Comparison of ENCODE assay signal across 28 mouse cellular contexts in genomic region chr9:84072534-84072933, GRCm38 (mm10).
A peak's percentile ranks its signal among the peaks of the same experiment; 100 is the strongest.
DNase-seq lines count a peak whose midpoint lies in the region; ATAC-seq lines count a peak whose summit lies in the region.
"Had no signal": no experiment of that assay in that cellular context is flagged by ENCODE, and none has a peak within 500 bp of the region (broad histone marks: within the 10 kb centered on the region; RNA-seq: fewer than 3 reads in every experiment).

No protein-coding gene starts in this region.

- no peak overlapping the region for H3K9ac ChIP-seq in limb, embryonic 13.5 days
- H3K9ac ChIP-seq in embryonic facial prominence, embryonic 13.5 days = no peak overlapping the region
- H3K9ac ChIP-seq in midbrain, embryonic 16.5 days (ENCODE audit: low read depth, low read length) = no peak overlapping the region
- H3K9ac ChIP-seq: forebrain, embryonic 12.5 days; forebrain, embryonic 15.5 days; heart, embryonic 13.5 days; hindbrain, embryonic 14.5 days had no signal

- peak overlapping the region; percentile 17; the same call in 1 of the 2 replicates for H3K4me2 ChIP-seq in limb, embryonic 13.5 days (replicated peaks)
- peak overlapping the region; percentile 45 for H3K4me2 ChIP-seq in embryonic facial prominence, embryonic 13.5 days
- no peak overlapping the region for H3K4me2 ChIP-seq in midbrain, embryonic 16.5 days (ENCODE audit: low read length)
- H3K4me2 ChIP-seq: forebrain, embryonic 12.5 days; forebrain, embryonic 15.5 days; heart, embryonic 13.5 days; hindbrain, embryonic 14.5 days had no signal

- no peak for DNase-seq in limb, embryonic 10.5 days (ENCODE audit: low spot score)
- peak; percentile 43 for DNase-seq in embryonic facial prominence, embryonic 10.5 days (ENCODE audit: low spot score)
- DNase-seq in mesoderm, embryonic 11.5 days (ENCODE audit: low read depth, low spot score) = peak; percentile 30
- DNase-seq in ovary, postnatal 36 days (ENCODE audit: low spot score) = no peak
- DNase-seq: adrenal gland, adult 2 months; adrenal gland, postnatal 14 days; cerebellum, adult 11 months; cerebellum, adult 2 months; cerebellum, postnatal 10 days; cerebellum, postnatal 36 days; gastrocnemius, adult 2 months; gastrocnemius, postnatal 14 days; heart, adult 18-20 months; heart, postnatal 14 days; heart, postnatal 4 days had no signal

- 27% methylated on average over 6 of the region's 6 CpGs for WGBS in limb, embryonic 13.5 days
- 41% methylated on average over 6 of the region's 6 CpGs for WGBS in limb, embryonic 10.5 days
- WGBS in embryonic facial prominence, embryonic 10.5 days = 42% methylated on average over 6 of the region's 6 CpGs
- WGBS in embryonic facial prominence, embryonic 13.5 days = 33% methylated on average over 6 of the region's 6 CpGs
- 67% methylated on average over 6 of the region's 6 CpGs for WGBS in midbrain, embryonic 16.5 days

- H3K4me1 ChIP-seq in limb, embryonic 13.5 days = peaks cover 23% of the 10 kb centered on the region
- peaks cover 33% of the 10 kb centered on the region for H3K4me1 ChIP-seq in limb, embryonic 10.5 days
- H3K4me1 ChIP-seq in embryonic facial prominence, embryonic 10.5 days = peaks cover 18% of the 10 kb centered on the region
- H3K4me1 ChIP-seq in embryonic facial prominence, embryonic 13.5 days = peaks cover 18% of the 10 kb centered on the region
- H3K4me1 ChIP-seq in midbrain, embryonic 16.5 days (ENCODE audit: control insufficient read depth, insufficient read depth, low read length) = peaks cover 8% of the 10 kb centered on the region

- H3K4me3 ChIP-seq in limb, embryonic 13.5 days = no peak overlapping the region
- H3K4me3 ChIP-seq in limb, embryonic 10.5 days = no peak overlapping the region
- no peak overlapping the region for H3K4me3 ChIP-seq in embryonic facial prominence, embryonic 10.5 days
- H3K4me3 ChIP-seq in embryonic facial prominence, embryonic 13.5 days = no peak overlapping the region
- H3K4me3 ChIP-seq in midbrain, embryonic 16.5 days (ENCODE audit: low read depth, low read length) = no peak overlapping the region
- H3K4me3 ChIP-seq: erythroblast, embryonic 14.5 days; forebrain, embryonic 12.5 days; forebrain, embryonic 15.5 days; gastrocnemius, adult 2 months; heart, embryonic 13.5 days had no signal

- no peaks in the 10 kb centered on the region for H3K9me3 ChIP-seq in limb, embryonic 13.5 days
- H3K9me3 ChIP-seq in limb, embryonic 10.5 days (replicated peaks) = no peaks in the 10 kb centered on the region
- H3K9me3 ChIP-seq in embryonic facial prominence, embryonic 10.5 days = no peaks in the 10 kb centered on the region
- no peaks in the 10 kb centered on the region for H3K9me3 ChIP-seq in embryonic facial prominence, embryonic 13.5 days
- H3K9me3 ChIP-seq in midbrain, embryonic 16.5 days (replicated peaks; ENCODE audit: control insufficient read depth, low read length, poor library complexity, severe bottlenecking) = no peaks in the 10 kb centered on the region
- H3K9me3 ChIP-seq: forebrain, embryonic 12.5 days; forebrain, embryonic 15.5 days; heart, embryonic 13.5 days had no signal

- H3K27me3 ChIP-seq in limb, embryonic 13.5 days = no peaks in the 10 kb centered on the region
- no peaks in the 10 kb centered on the region for H3K27me3 ChIP-seq in limb, embryonic 10.5 days (ENCODE audit: low read depth, poor library complexity, severe bottlenecking)
- H3K27me3 ChIP-seq in embryonic facial prominence, embryonic 10.5 days (replicated peaks; ENCODE audit: low read depth, poor library complexity, severe bottlenecking) = no peaks in the 10 kb centered on the region
- no peaks in the 10 kb centered on the region for H3K27me3 ChIP-seq in embryonic facial prominence, embryonic 13.5 days
- H3K27me3 ChIP-seq in midbrain, embryonic 16.5 days (ENCODE audit: control insufficient read depth, insufficient read depth, low read depth, low read length) = no peaks in the 10 kb centered on the region
- H3K27me3 ChIP-seq: forebrain, embryonic 12.5 days; forebrain, embryonic 15.5 days; heart, embryonic 13.5 days had no signal

- H3K27ac ChIP-seq in limb, embryonic 13.5 days = no peak overlapping the region
- no peak overlapping the region for H3K27ac ChIP-seq in limb, embryonic 10.5 days
- H3K27ac ChIP-seq in embryonic facial prominence, embryonic 10.5 days (replicated peaks) = no peak overlapping the region
- no peak overlapping the region for H3K27ac ChIP-seq in embryonic facial prominence, embryonic 13.5 days
- no peak overlapping the region for H3K27ac ChIP-seq in midbrain, embryonic 16.5 days (ENCODE audit: low read length)
- H3K27ac ChIP-seq: forebrain, embryonic 12.5 days; forebrain, embryonic 15.5 days; gastrocnemius, adult 2 months; heart, embryonic 13.5 days; hindbrain, embryonic 14.5 days; hindbrain, postnatal 0 days had no signal

- no peak for ATAC-seq in limb, embryonic 13.5 days (ENCODE audit: low FRiP score, low read depth)
- ATAC-seq in embryonic facial prominence, embryonic 13.5 days (ENCODE audit: insufficient number of reproducible peaks, insufficient read depth, low FRiP score, low TSS enrichment, low read depth) = no peak
- no peak for ATAC-seq in midbrain, embryonic 16.5 days
- ATAC-seq in frontal cortex, adult (ENCODE audit: low TSS enrichment) = no peak
- ATAC-seq: CD4-positive, CD25-positive, alpha-beta regulatory T cell, adult 4 months; forebrain, embryonic 15.5 days; hindbrain, postnatal 0 days; inflammation-experienced regulatory T-cells, adult 6 months; intestine, embryonic 16.5 days had no signal

- H3K36me3 ChIP-seq in limb, embryonic 13.5 days = no peaks in the 10 kb centered on the region
- no peaks in the 10 kb centered on the region for H3K36me3 ChIP-seq in limb, embryonic 10.5 days
- H3K36me3 ChIP-seq in embryonic facial prominence, embryonic 10.5 days (replicated peaks) = no peaks in the 10 kb centered on the region
- no peaks in the 10 kb centered on the region for H3K36me3 ChIP-seq in embryonic facial prominence, embryonic 13.5 days
- H3K36me3 ChIP-seq in midbrain, embryonic 16.5 days (ENCODE audit: control insufficient read depth, insufficient read depth, low read length) = no peaks in the 10 kb centered on the region
- H3K36me3 ChIP-seq: forebrain, embryonic 12.5 days; forebrain, embryonic 15.5 days; heart, embryonic 13.5 days had no signal

Comparison
In these comparisons a context has a peak if more than half of its experiments do, and no peak if none do; other contexts are left out.
1. DNase-seq: peak in embryonic facial prominence, embryonic 10.5 days (single experiment) and mesoderm, embryonic 11.5 days (single experiment); none in limb, embryonic 10.5 days (single experiment) and ovary, postnatal 36 days (single experiment).